Mouse (Mus musculus): ENCODE results near the gene Anp32b.

Anp32b gene

GRCm38 (mm10) chr4:46452855-46453719 lies 2.4 kb downstream of the Anp32b start:
- no peak for DNase-seq

GRCm38 (mm10) chr4:46454097-46454864 lies 3.6 kb downstream of the Anp32b start:
- no peak for DNase-seq

- no peak for DNase-seq
Observed at GRCm38 (mm10) chr4:46456762-46457161, 6.1 kb downstream of the Anp32b start.

- no peak for DNase-seq
Observed at GRCm38 (mm10) chr4:46457186-46457585, 6.5 kb downstream of the Anp32b start.

- no peak for DNase-seq
Observed at GRCm38 (mm10) chr4:46458411-46458810, 7.7 kb downstream of the Anp32b start.

GRCm38 (mm10) chr4:46463130-46463830 lies 12.6 kb downstream of the Anp32b start:
- peak; percentile 50 to 55 for DNase-seq

GRCm38 (mm10) chr4:46465740-46466139 lies 15.0 kb downstream of the Anp32b start:
- no peak for DNase-seq

GRCm38 (mm10) chr4:46475101-46475500 lies 24.4 kb downstream of the Anp32b start:
- DNase-seq = no peak

GRCm38 (mm10) chr4:46479081-46479480 lies 28.4 kb downstream of the Anp32b start:
- no peak for DNase-seq

- peak; percentile 84 to 90 for DNase-seq
Observed at GRCm38 (mm10) chr4:46485696-46486417, 35.2 kb downstream of the Anp32b start.

GRCm38 (mm10) chr4:46487348-46487747 lies 36.6 kb downstream of the Anp32b start:
- DNase-seq = peak; percentile 83 to 87

GRCm38 (mm10) chr4:46489028-46489925 lies 38.6 kb downstream of the Anp32b start, which contains the start of gene Nans:
Nans (plus strand) TSS chr4:46489248.
- DNase-seq = peak; percentile 97 to 98

GRCm38 (mm10) chr4:46493071-46493470 lies 42.4 kb downstream of the Anp32b start:
- no peak for DNase-seq

GRCm38 (mm10) chr4:46495543-46495942 lies 44.8 kb downstream of the Anp32b start:
- no peak for DNase-seq

GRCm38 (mm10) chr4:46497286-46497892 lies 46.7 kb downstream of the Anp32b start:
- DNase-seq = peak; percentile 68 to 81

GRCm38 (mm10) chr4:46498511-46498910 lies 47.8 kb downstream of the Anp32b start:
- DNase-seq = peak; percentile 28 to 70

- DNase-seq = peak in 1 of 2 experiments; percentile 66
Observed at GRCm38 (mm10) chr4:46498976-46499375, 48.3 kb downstream of the Anp32b start.

GRCm38 (mm10) chr4:46502606-46503502 lies 52.2 kb downstream of the Anp32b start:
- DNase-seq = no peak

- no peak for DNase-seq
Observed at GRCm38 (mm10) chr4:46503881-46504280, 53.2 kb downstream of the Anp32b start.

All from kidney, postnatal 25 days (tissue).